Mouse (Mus musculus): Measurements from ENCODE around the gene Hebp1. TPM values are rescaled to one million over a fixed set of nuclear protein-coding genes. Genes with fewer than 3 reads are reported as not detected.

The Hebp1 gene
- polyA plus RNA-seq, 1 experiment from 2014 or later: 10.2 TPM

DNA sequence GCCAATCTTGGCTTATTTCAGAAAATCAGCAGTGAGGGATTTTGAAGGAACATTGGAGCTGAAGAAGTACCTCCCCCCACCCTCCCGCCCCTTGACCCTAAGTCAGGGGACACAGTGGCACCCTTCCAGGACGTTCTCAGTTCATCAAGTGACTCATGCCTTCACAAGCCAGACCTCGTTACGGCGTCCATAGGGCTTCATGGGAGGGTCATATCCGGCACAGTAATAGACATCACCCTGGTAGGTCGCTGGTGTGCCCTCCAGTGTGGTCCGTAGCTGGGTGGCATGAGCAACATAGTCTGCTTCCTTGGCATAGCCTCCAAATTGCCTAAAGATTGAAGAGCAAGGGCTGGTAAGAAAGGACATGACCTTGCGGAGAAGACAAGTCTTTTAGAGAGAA, 60.1 kb downstream of the Hebp1 start:
- Histone ChIP-seq H3K4me3 (no peak overlapping the region), H3K36me3 (no peaks in the 10 kb centered on the region), H3K9ac (no peak overlapping the region), H3K27ac (no peak overlapping the region), H3K4me1 (peaks cover 43% of the 10 kb centered on the region), H3K9me3 (no peaks in the 10 kb centered on the region), H3K4me2 (replicated peaks) (no peak overlapping the region), H3K27me3 (no peaks in the 10 kb centered on the region; the same call in 1 of the 2 replicates)
- 63% methylated on average over 9 of the region's 9 CpGs for WGBS
- ATAC-seq (ENCODE audit: low FRiP score, low read depth): no peak

DNA sequence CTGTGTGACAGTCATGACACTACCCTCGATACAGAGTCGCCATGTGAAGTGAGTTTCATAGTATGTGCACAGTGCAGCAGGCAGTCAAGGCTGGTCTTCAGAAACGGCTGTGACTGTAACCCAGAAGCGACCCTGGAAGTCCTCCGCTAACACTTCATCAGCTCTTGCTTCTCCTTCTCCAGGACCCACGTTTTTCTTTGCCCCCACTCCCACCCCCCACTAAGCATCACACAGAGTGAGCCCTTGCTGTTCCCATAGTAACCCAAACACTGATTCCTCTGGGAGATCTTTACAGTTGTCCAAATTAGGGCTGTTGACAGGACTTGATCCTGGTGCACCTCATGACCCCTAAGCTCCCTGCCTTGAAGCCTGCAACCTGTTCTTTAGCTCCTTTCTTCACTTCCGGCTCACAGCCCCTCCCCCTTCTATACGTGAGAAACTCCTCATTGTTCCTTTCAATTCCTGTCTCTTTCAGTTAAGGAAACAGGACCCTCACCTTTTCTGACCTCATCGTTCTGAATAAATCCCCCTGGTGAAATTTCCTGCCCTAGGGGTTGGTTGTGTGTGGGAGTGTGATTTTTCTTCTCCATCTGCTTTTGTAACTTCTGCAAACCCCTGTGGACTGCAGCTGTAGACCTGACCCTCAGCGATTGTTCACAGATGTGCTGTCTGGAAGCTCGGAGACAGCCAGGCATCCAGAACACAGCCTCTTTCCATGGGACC, 61.2 kb downstream of the Hebp1 start:
- Histone ChIP-seq H3K36me3 (no peaks in the 10 kb centered on the region), H3K27me3 (no peaks in the 10 kb centered on the region; the same call in 1 of the 2 replicates), H3K9me3 (no peaks in the 10 kb centered on the region), H3K4me2 (replicated peaks) (peak overlapping the region; percentile 14), H3K4me1 (peaks cover 39% of the 10 kb centered on the region), H3K4me3 (no peak overlapping the region), H3K9ac (no peak overlapping the region), H3K27ac (peak overlapping the region; percentile 73; the same call in 1 of the 2 replicates)
- 22% methylated on average over 11 of the region's 11 CpGs for WGBS
- ATAC-seq (ENCODE audit: low FRiP score, low read depth): peak; percentile 83

DNA sequence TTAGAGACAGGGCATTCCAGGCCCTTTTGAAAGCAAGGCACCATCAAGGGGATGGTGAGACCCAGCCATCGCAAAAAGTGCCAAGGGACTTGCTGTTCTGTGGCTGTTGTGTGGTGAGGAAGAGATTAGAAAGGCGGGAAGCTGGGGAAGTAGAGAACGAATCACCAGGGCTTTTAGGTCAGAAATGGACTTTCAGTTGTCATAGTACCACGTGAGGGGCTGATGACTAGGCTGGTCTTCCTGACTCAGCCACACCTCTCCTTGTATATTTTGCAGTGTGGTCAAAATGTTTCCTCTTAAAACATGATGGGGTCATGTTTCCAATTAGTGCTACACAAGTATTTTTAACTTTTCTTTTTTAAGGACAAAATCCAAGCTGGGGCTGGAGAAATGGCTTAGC, 62.1 kb downstream of the Hebp1 start:
- Histone ChIP-seq H3K27me3 (no peaks in the 10 kb centered on the region; the same call in 1 of the 2 replicates), H3K4me3 (no peak overlapping the region), H3K36me3 (no peaks in the 10 kb centered on the region), H3K27ac (no peak overlapping the region; the same call in 1 of the 2 replicates), H3K9ac (no peak overlapping the region), H3K4me1 (peaks cover 30% of the 10 kb centered on the region), H3K4me2 (replicated peaks) (no peak overlapping the region), H3K9me3 (no peaks in the 10 kb centered on the region)
- 70% methylated on average over 4 of the region's 4 CpGs for WGBS
- no peak for ATAC-seq (ENCODE audit: low FRiP score, low read depth)

DNA sequence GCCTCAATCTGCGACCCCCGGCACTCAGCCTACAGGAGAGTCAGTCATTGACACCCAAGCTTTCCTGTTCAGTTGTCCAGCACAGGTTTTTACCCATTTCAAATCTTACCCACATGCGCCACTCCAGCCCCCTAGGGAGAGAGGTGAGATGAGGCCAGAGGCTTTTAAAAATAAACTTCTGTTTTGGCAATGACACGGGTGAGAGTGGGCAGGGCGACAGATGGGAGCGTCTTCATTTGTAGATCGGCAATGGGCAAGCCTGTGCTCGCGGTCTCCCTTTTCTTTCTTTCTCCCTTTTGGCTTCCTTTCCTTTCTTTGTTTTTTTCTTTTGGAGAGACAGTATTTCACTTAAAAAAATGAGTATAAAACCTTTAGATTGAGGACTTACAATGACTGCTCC, 64.3 kb downstream of the Hebp1 start:
- Histone ChIP-seq H3K9ac (no peak overlapping the region), H3K4me3 (no peak overlapping the region), H3K36me3 (no peaks in the 10 kb centered on the region), H3K27me3 (no peaks in the 10 kb centered on the region), H3K27ac (no peak overlapping the region), H3K4me2 (replicated peaks) (no peak overlapping the region), H3K9me3 (no peaks in the 10 kb centered on the region), H3K4me1 (peaks cover 21% of the 10 kb centered on the region)
- ATAC-seq (ENCODE audit: low FRiP score, low read depth): no peak
- 90% methylated on average over 9 of the region's 9 CpGs for whole genome bisulfite sequencing

DNA sequence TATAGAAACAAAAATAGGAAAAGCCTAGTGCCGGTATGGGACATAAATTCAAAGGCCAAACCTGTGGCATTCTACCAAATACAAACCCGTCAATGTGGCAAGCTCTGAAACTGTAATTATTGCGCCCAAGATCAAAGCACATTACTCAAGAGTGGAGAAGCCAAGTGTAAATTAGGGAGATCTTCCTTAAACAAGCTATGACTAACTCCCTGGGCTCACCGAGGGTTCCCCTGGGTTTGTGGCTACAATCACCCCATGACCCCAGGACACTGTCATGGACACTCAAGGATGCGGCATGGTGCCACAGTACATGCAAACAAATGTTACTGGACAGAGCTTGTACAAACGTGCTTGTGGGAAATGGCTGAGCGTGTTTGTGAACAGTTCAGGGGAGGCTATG, 64.7 kb downstream of the Hebp1 start:
- ATAC-seq (ENCODE audit: low FRiP score, low read depth): no peak
- Histone ChIP-seq H3K4me3 (no peak overlapping the region), H3K27ac (no peak overlapping the region), H3K4me2 (replicated peaks) (no peak overlapping the region), H3K9me3 (no peaks in the 10 kb centered on the region), H3K4me1 (peaks cover 18% of the 10 kb centered on the region), H3K27me3 (no peaks in the 10 kb centered on the region), H3K9ac (no peak overlapping the region), H3K36me3 (no peaks in the 10 kb centered on the region)
- 84% methylated on average over 7 of the region's 7 CpGs for WGBS

DNA sequence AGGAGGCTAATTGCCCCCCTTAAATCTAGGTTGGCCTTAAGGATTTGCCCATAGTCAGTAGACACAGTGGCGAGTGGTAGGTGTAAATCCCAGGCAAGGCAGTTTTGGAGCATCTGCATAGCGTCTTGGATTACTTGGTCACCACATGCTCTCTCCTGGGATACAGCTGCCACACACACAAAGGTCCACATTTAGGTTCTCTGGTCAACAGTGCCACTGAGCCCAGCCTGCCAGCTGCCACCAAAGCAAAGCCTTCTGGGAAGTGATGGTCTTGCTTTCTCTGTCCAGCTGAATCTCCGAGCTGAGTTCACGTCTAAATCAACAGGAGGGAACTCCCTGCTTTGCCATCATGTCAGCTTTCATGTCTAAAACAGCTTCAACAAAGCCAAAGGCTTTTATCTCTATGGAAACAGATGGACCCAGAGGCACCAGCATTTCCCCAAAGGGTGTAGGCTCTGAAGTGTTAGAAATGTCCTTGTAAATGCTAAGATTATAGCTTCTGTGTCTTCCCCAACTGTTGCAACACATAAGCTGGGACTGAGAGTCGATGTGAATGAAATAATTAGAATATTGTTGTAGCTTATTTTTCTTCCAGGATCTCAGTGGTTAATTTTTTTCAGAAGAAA, 73.0 kb downstream of the Hebp1 start:
- Histone ChIP-seq H3K4me2 (replicated peaks) (no peak overlapping the region), H3K4me3 (no peak overlapping the region), H3K27me3 (no peaks in the 10 kb centered on the region), H3K9ac (no peak overlapping the region), H3K4me1 (no peaks in the 10 kb centered on the region), H3K9me3 (no peaks in the 10 kb centered on the region; the same call in 1 of the 2 replicates), H3K27ac (no peak overlapping the region), H3K36me3 (no peaks in the 10 kb centered on the region)
- WGBS: 50% methylated on average over 5 of the region's 5 CpGs
- ATAC-seq (ENCODE audit: low FRiP score, low read depth): no peak; the same call in 1 of the 2 replicates

DNA sequence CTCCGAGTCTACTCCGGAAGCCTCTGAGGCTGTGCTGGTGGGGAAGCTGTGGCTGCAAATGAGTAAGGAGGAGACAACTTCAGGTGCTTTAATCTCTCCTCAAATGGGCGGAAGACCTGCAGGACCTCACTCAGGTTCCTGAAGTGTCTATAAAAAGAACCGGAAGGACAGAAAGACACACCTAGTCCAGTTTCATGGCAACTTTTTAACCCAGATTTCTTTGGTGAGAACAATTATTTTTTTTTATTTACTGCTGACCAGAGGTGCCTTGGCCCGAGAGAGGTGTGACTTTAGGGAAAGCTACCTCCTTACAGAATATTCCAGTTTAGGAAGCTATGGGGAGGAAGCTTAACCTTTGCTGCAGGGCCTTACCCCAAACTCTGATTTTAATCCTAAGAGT, 79.6 kb downstream of the Hebp1 start, which contains the start of gene Gprc5d:
Gprc5d (minus strand) TSS at position 101 of the 400 bp plus-strand sequence.
- Histone ChIP-seq H3K9ac (no peak within 1 kb of the TSS), H3K36me3 (no peaks in the 10 kb centered on the region), H3K27ac (no peak within 1 kb of the TSS), H3K4me2 (replicated peaks) (no peak within 1 kb of the TSS), H3K9me3 (no peaks in the 10 kb centered on the region; the same call in 1 of the 2 replicates), H3K4me1 (0 out of 2 replicates have a peak, but pooled peaks cover under 1% of the 10 kb centered on the region), H3K27me3 (no peaks in the 10 kb centered on the region), H3K4me3 (no peak within 1 kb of the TSS)
- 86% methylated on average over 5 of the region's 5 CpGs for WGBS
- no peak for ATAC-seq (ENCODE audit: low FRiP score, low read depth)

DNA sequence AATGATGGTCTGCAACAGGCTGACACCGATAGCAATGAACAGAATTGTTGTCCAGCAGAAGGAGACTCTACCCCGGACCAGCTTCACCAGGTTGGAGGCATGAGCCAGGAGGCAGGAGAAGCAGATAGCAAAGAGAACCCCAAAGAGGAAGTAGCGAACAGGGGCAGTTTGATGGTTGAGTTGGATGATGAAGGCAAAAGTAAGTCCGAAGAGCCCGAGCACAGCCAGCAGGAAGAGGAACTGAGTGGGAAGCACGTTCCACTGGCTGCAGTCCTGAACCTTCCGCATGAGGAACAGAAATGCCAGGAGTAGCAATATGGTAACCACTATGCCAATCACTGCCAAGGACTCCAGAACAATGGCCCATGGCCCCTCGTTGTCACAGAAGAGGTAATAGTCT, 81.3 kb downstream of the Hebp1 start:
- Histone ChIP-seq H3K4me1 (0 out of 2 replicates have a peak, but pooled peaks cover 4% of the 10 kb centered on the region), H3K36me3 (no peaks in the 10 kb centered on the region), H3K9me3 (no peaks in the 10 kb centered on the region), H3K4me2 (replicated peaks) (no peak overlapping the region), H3K27me3 (no peaks in the 10 kb centered on the region), H3K9ac (no peak overlapping the region), H3K27ac (no peak overlapping the region), H3K4me3 (no peak overlapping the region)
- ATAC-seq (ENCODE audit: low FRiP score, low read depth): no peak
- 89% methylated on average over 8 of the region's 8 CpGs for WGBS

DNA sequence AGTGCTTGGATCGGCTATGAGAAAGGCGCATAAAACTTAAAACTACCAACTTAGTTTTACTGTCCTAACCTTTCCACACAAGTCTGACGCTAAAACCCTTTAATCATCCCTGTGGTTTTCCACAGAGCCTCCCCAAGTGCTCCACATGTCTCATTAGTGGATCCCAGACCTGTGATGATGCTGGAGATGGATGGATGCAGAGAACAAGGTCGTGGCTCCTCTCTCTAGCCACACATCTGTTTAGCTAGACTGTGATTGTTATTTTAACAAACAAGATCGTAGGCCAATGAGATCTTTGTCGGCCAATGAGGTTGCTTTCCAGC, 84.7 kb downstream of the Hebp1 start:
- Histone ChIP-seq H3K27ac (no peak overlapping the region), H3K27me3 (no peaks in the 10 kb centered on the region), H3K4me2 (replicated peaks) (no peak overlapping the region), H3K4me3 (no peak overlapping the region), H3K4me1 (0 out of 2 replicates have a peak, but pooled peaks cover 4% of the 10 kb centered on the region), H3K9ac (no peak overlapping the region), H3K9me3 (no peaks in the 10 kb centered on the region), H3K36me3 (no peaks in the 10 kb centered on the region)
- WGBS: 18% methylated on average over 6 of the region's 6 CpGs
- ATAC-seq (ENCODE audit: low FRiP score, low read depth): no peak

DNA sequence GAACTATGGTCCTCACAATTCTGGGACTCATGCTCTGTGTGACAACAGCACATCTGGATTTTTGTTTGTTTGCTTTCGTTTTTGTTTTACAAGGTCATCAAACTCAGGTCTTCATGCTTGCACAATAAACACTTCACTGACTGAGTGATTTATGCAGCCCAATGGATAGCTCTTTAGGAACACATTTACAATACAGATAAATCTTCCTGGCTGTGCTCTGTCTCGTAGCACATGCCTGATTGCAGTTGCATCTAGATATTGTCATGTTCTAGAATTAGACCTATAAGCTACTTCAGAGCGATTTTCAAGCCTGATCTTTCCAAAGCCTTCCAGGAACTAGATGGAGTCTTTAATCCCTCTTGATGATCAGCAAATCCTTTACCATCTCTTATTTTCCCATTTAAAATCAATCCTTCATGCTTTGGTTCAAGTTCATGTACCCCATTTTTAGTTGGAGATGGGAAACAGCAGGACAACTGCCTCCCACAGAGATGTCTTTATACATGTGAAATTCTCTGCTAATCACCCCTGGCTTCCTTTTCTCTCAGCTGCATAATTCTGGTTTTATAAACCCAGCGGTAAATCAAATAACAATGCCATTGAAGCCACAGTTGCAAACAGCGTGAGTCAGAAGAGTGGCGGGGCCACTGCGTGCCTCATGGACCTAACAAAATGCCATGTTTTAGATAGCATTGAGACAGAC, 85.3 kb downstream of the Hebp1 start:
- no peaks in the 10 kb centered on the region for H3K27me3 ChIP-seq
- H3K27ac ChIP-seq: no peak overlapping the region
- H3K4me3 ChIP-seq: no peak overlapping the region
- no peak overlapping the region for H3K4me2 ChIP-seq (replicated peaks)
- H3K9ac ChIP-seq: no peak overlapping the region
- no peaks in the 10 kb centered on the region for H3K9me3 ChIP-seq
- 0 out of 2 replicates have a peak, but pooled peaks cover 4% of the 10 kb centered on the region for H3K4me1 ChIP-seq
- ATAC-seq (ENCODE audit: low FRiP score, low read depth): no peak
- WGBS: 13% methylated on average over 7 of the region's 7 CpGs
- H3K36me3 ChIP-seq: no peaks in the 10 kb centered on the region

DNA sequence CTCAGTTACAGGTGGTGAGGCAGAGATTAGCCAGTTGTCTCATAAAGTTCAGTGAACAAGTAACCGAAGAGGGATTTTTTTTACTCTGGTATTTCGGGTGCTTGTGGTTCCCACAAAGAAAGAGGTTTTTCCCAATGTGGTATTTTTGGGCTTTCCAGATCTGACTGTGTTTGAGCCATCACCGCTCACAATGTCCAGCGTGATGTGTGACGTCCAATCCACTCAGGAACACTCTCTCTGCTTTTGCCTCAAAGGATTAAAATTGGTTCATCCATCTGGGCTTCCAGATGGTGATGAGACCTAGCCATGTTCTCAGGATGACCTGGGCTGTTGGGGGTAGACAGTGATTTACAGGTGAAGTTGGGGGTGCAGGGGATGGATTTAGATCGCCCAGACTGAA, 90.8 kb downstream of the Hebp1 start:
- WGBS: 88% methylated on average over 6 of the region's 6 CpGs
- no peaks in the 10 kb centered on the region for H3K36me3 ChIP-seq
- no peak for ATAC-seq (ENCODE audit: low FRiP score, low read depth)
- H3K27me3 ChIP-seq: 0 out of 2 replicates have a peak, but pooled peaks cover 2% of the 10 kb centered on the region
- H3K9me3 ChIP-seq: no peaks in the 10 kb centered on the region
- no peak overlapping the region for H3K9ac ChIP-seq
- H3K4me3 ChIP-seq: no peak overlapping the region
- H3K4me2 ChIP-seq (replicated peaks): no peak overlapping the region
- H3K27ac ChIP-seq: no peak overlapping the region
- no peaks in the 10 kb centered on the region for H3K4me1 ChIP-seq

DNA sequence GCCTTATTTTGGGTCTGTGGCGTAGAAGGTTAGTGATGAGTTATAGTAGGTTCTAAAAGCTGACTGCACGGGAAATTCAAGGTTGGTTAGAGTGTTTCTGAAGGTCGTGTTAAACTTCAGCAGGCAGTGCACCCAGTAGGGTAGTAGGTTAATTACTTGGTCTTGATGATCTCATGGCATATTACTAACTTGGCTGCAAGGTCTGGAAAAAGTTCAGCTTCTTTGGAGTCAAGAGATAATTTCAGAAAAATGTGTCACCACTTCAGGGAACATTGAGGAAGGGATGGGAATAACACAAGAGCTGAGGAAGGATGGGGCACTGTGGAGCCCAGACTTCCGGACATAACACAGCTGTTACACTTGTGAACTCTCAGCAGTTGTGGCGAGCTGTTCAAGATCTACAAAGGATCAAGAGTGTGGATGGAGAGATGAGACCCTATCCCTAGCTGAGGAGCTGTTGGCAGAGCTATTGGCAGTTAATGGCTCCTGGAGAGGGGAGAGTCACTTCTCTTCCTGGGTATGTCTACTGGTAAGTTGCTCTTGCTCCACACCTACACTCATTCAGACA, 95.0 kb downstream of the Hebp1 start:
- Histone ChIP-seq H3K27ac (no peak overlapping the region), H3K4me2 (replicated peaks) (no peak overlapping the region), H3K27me3 (0 out of 2 replicates have a peak, but pooled peaks cover 2% of the 10 kb centered on the region), H3K4me1 (peaks cover 8% of the 10 kb centered on the region), H3K4me3 (no peak overlapping the region), H3K9ac (no peak overlapping the region), H3K9me3 (no peaks in the 10 kb centered on the region), H3K36me3 (no peaks in the 10 kb centered on the region)
- no peak for ATAC-seq (ENCODE audit: low FRiP score, low read depth)
- WGBS: 74% methylated on average over 5 of the region's 5 CpGs
